Mouse (Mus musculus): ENCODE data around the gene Gm5089. TPM values are rescaled to one million over a fixed set of nuclear protein-coding genes. Genes with fewer than 3 reads are reported as not detected.

The Gm5089 gene
- polyA plus RNA-seq, 1 experiment: 0.49 TPM

DNA sequence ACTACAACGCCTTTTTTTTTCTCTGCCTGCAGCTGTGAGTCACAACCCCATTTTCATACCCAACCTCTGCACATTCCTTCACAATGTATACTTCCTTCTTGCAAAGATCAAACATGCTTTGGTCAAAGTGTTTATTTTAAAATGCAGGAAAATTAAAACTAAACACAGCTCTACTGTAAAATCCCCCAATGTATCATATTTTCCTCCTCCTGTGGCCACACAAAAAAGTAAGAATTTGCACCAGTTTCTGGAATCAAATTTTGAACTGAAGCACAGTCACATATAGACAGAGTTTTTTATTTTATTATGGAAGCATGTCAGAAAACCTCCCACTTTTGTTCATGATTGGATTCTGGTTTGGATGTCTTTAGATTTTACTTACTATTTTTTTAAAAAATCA is 35.7 kb upstream of the Gm5089 start:
- no peaks in the 10 kb centered on the region; the same call in 1 of the 2 replicates for H3K4me1 ChIP-seq (ENCODE audit: control insufficient read depth, insufficient read depth, low read length)
- WGBS: 5% methylated on average over 1 of the region's 1 CpGs
- no peaks in the 10 kb centered on the region for H3K27me3 ChIP-seq (ENCODE audit: control insufficient read depth, insufficient read depth, low read length)
- TF ChIP-seq CTCF (IDR thresholded peaks at IDR 0.05; ENCODE audit: borderline replicate concordance, insufficient read depth, low read depth, low read length): no peak
- TF ChIP-seq POLR2A (IDR thresholded peaks at IDR 0.05; ENCODE audit: borderline replicate concordance, insufficient read depth, low read length): no peak
- DNase-seq: no peak
- H3K27ac ChIP-seq (ENCODE audit: insufficient read depth, low read length): peak overlapping the region; percentile 73; the same call in 1 of the 2 replicates
- H3K4me3 ChIP-seq (replicated peaks; ENCODE audit: insufficient read depth, low read depth, low read length): peak overlapping the region; percentile 70

DNA sequence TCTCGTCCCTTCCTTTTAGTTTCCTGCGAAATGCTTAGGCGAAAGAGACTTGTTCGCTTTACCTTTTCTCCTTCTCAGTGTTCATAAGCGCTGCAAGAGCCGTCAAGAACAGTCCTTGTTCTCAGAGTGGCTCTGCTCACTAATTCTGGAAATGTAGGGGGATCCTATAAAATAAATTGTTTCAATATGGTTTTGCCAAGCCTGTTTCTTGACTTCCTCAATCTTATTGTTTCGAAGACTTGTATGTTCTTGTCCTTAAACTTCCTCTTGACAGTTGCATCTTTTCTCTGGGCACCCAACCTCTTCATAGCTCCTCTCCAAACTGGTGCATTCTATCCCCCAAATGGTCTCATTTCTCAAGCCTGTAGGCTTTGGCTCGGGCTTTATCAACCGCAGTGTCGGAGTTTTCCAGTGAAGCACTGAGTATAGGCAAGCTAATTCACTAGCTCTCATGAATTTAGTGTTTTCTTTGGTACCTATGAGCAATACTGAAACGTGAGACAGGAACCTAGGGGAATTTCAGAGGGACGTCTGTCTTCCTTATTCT is 34.8 kb upstream of the Gm5089 start:
- WGBS: 4% methylated on average over 12 of the region's 12 CpGs
- Histone ChIP-seq H3K27me3 (ENCODE audit: control insufficient read depth, insufficient read depth, low read length) (no peaks in the 10 kb centered on the region), H3K4me3 (replicated peaks; ENCODE audit: insufficient read depth, low read depth, low read length) (peak overlapping the region; percentile 97), H3K27ac (ENCODE audit: insufficient read depth, low read length) (peak overlapping the region; percentile 100), H3K4me1 (ENCODE audit: control insufficient read depth, insufficient read depth, low read length) (no peaks in the 10 kb centered on the region)
- no peak for TF ChIP-seq POLR2A (IDR thresholded peaks at IDR 0.05; ENCODE audit: borderline replicate concordance, insufficient read depth, low read length)
- TF ChIP-seq CTCF (IDR thresholded peaks at IDR 0.05; ENCODE audit: borderline replicate concordance, insufficient read depth, low read depth, low read length): no peak
- DNase-seq: peak; percentile 60 to 62

DNA sequence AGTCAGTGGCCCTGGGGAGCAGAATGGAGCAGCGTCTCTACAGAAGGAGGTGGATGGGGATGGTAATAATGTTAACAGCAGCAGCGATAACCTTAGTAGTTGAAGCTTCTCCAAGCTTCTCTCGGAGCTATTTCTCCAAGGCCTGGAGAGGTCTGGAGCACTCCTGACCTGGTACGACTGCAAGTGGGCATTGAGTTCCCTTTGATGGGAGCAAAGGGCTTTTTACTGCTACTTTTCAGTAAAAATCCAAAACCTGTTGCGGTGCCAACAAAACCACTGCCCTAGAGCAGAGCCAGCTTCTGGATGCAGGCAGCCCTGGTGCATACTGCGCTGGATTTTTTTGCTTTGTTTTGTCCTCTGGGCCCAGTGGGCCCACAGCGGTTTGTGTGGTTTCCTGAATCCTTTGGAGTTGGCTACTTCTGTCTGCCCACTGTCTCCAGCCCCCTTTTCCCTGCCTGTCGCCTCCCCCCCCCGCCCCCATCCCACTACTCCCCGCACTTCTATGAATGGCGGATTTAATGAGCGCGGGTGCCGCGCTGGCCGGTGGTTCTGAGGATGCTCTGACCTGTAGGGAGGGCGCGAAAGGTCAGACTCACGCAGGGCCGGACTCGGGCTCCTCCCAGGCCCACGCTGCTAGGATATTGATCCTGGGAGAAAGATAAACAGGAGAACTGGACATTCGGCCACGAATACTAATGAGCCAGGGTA is 34.1 kb upstream of the Gm5089 start:
- no peaks in the 10 kb centered on the region for H3K4me1 ChIP-seq (ENCODE audit: control insufficient read depth, insufficient read depth, low read length)
- DNase-seq: peak; percentile 74 to 76
- TF ChIP-seq POLR2A (IDR thresholded peaks at IDR 0.05; ENCODE audit: borderline replicate concordance, insufficient read depth, low read length) (0 out of 2 replicates have a peak, but pooled peaks have one; percentile 19), CTCF (IDR thresholded peaks at IDR 0.05; ENCODE audit: borderline replicate concordance, insufficient read depth, low read depth, low read length) (no peak)
- 1% methylated on average over 24 of the region's 24 CpGs for WGBS
- no peaks in the 10 kb centered on the region for H3K27me3 ChIP-seq (ENCODE audit: control insufficient read depth, insufficient read depth, low read length)
- peak overlapping the region; percentile 97 for H3K4me3 ChIP-seq (replicated peaks; ENCODE audit: insufficient read depth, low read depth, low read length)
- H3K27ac ChIP-seq (ENCODE audit: insufficient read depth, low read length): peak overlapping the region; percentile 100

GRCm38 (mm10) chr14:122484458-122484843 is 33.5 kb upstream of the Gm5089 start:
- no peaks in the 10 kb centered on the region for H3K27me3 ChIP-seq (ENCODE audit: control insufficient read depth, insufficient read depth, low read length)
- WGBS: 0% methylated on average over 4 of the region's 4 CpGs
- peak overlapping the region; percentile 97 for H3K4me3 ChIP-seq (replicated peaks; ENCODE audit: insufficient read depth, low read depth, low read length)
- no peak for DNase-seq
- peak overlapping the region; percentile 100 for H3K27ac ChIP-seq (ENCODE audit: insufficient read depth, low read length)
- H3K4me1 ChIP-seq (ENCODE audit: control insufficient read depth, insufficient read depth, low read length): no peaks in the 10 kb centered on the region
- no peak for TF ChIP-seq CTCF (IDR thresholded peaks at IDR 0.05; ENCODE audit: borderline replicate concordance, insufficient read depth, low read depth, low read length)
- TF ChIP-seq POLR2A (IDR thresholded peaks at IDR 0.05; ENCODE audit: borderline replicate concordance, insufficient read depth, low read length): no peak

DNA sequence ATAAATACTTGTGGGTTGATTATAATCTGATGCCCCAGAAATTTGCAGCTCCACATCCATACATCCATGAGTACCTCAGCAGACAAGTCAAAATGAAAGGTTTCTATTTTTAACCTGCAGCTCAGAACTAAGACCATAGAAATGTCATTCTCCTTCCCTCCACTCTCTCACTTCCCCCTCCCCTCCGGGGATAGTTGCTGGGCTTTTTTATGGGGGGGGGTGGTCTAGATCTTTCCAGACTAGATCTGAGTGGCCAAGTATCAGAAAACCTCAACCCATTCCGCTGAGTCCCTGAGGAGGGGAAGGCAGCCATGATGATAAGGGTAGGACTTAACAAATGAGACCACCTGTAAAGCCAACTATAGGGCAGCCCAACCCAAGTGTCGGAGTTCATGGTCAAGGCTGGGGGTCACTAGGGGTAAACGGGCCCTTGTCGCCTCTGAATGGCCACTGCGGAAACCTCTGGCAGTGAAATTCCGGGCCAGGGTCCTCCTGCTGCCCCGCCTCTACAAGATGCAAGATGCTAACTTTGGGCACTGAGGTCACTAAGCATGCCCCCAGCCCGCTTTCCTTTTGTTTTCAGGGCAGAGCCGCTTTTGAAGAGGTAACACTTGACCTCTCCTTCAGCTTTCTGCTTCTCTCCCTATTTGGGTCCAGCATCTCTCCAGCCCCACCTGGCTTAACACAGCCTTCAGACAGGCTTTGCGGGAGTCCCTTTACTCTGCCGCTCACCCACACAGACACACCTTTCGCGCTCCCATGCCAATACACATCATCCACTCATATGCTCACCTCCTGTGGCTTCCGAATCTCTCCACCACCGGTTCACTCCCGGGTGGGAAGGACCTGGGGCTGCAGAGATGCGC is 32.9 kb upstream of the Gm5089 start:
- peak overlapping the region; percentile 97 for H3K4me3 ChIP-seq (replicated peaks; ENCODE audit: insufficient read depth, low read depth, low read length)
- DNase-seq: peak; percentile 86 to 90
- TF ChIP-seq CTCF (IDR thresholded peaks at IDR 0.05; ENCODE audit: borderline replicate concordance, insufficient read depth, low read depth, low read length) (no peak; the same call in 1 of the 2 replicates), POLR2A (IDR thresholded peaks at IDR 0.05; ENCODE audit: borderline replicate concordance, insufficient read depth, low read length) (peak; percentile 57; the same call in 1 of the 2 replicates)
- 5% methylated on average over 18 of the region's 18 CpGs for WGBS
- H3K27ac ChIP-seq (ENCODE audit: insufficient read depth, low read length): peak overlapping the region; percentile 99
- no peaks in the 10 kb centered on the region for H3K27me3 ChIP-seq (ENCODE audit: control insufficient read depth, insufficient read depth, low read length)
- H3K4me1 ChIP-seq (ENCODE audit: control insufficient read depth, insufficient read depth, low read length): no peaks in the 10 kb centered on the region

- whole genome bisulfite sequencing: 3% methylated on average over 5 of the region's 5 CpGs
- TF ChIP-seq CTCF (IDR thresholded peaks at IDR 0.05; ENCODE audit: borderline replicate concordance, insufficient read depth, low read depth, low read length) (no peak), POLR2A (IDR thresholded peaks at IDR 0.05; ENCODE audit: borderline replicate concordance, insufficient read depth, low read length) (no peak)
- Histone ChIP-seq H3K4me1 (ENCODE audit: control insufficient read depth, insufficient read depth, low read length) (no peaks in the 10 kb centered on the region), H3K4me3 (replicated peaks; ENCODE audit: insufficient read depth, low read depth, low read length) (peak overlapping the region; percentile 98), H3K27me3 (ENCODE audit: control insufficient read depth, insufficient read depth, low read length) (no peaks in the 10 kb centered on the region), H3K27ac (ENCODE audit: insufficient read depth, low read length) (peak overlapping the region; percentile 99)
- peak; percentile 38 to 60 for DNase-seq
These were observed 32.1 kb upstream of the Gm5089 start for GRCm38 (mm10) chr14:122483024-122483385.

GRCm38 (mm10) chr14:122482081-122483023 is 31.4 kb upstream of the Gm5089 start:
- WGBS: 4% methylated on average over 38 of the region's 38 CpGs
- no peaks in the 10 kb centered on the region for H3K27me3 ChIP-seq (ENCODE audit: control insufficient read depth, insufficient read depth, low read length)
- peak; percentile 69 to 80 for DNase-seq
- TF ChIP-seq CTCF (IDR thresholded peaks at IDR 0.05; ENCODE audit: borderline replicate concordance, insufficient read depth, low read depth, low read length) (no peak), POLR2A (IDR thresholded peaks at IDR 0.05; ENCODE audit: borderline replicate concordance, insufficient read depth, low read length) (0 out of 2 replicates have a peak, but pooled peaks have one; percentile 19)
- no peaks in the 10 kb centered on the region for H3K4me1 ChIP-seq (ENCODE audit: control insufficient read depth, insufficient read depth, low read length)
- H3K4me3 ChIP-seq (replicated peaks; ENCODE audit: insufficient read depth, low read depth, low read length): peak overlapping the region; percentile 98
- H3K27ac ChIP-seq (ENCODE audit: insufficient read depth, low read length): peak overlapping the region; percentile 99

All from cerebellum, adult 2 months (tissue).